Mouse (Mus musculus): ENCODE data around the gene Gm20390. TPM values are rescaled to one million over a fixed set of nuclear protein-coding genes. Genes with fewer than 3 reads are reported as not detected.
"Not testable (repeated sequence)": the region's sequence is repeated elsewhere in the genome, so short reads cannot be mapped to it uniquely, and the experiment has no call there.

Gm20390 gene
- total RNA-seq, 2 experiments from 2014 or later: 88.1 to 124 TPM

DNA sequence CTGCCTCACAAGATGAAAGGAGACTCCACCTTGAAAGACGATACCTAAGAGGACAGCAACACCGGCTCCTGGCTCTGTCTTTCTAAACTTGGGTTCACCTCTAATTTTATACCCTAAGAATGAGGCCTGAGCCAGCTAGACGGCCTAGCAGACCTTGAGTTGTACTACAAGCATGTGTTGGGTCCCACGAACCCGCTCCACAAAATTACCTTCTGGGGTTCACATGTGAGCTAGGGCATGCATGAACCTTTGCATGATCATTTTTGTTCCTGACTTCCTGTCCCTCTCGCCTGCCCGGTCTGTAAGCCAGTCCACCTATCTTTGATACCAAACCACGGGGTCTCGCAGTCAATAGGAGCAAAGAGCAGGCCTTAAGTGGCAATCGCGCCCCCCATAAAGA is 712 bp downstream of the Gm20390 start:
- no peak for DNase-seq (ENCODE audit: extremely low spot score in 1 of 2, low spot score in 1 of 2)

DNA sequence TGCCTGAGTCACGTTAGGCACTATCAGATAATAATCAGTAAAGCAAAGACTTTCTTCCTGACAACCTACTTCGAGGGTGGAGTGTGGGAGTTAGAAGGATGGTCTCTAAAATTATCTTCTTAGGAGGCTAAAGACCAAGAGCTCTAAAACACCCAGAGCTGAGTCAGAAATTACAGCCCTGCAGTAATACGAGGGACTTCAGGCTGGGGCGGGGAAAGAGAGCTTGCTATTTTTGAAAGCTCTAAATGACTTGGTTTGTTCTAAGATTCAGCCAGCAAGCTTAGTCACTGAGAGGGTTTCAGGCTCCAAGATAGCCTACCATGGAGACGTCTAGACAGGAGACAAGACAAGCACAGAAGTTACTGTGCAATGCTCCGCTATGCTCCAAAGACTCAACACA is 2.7 kb downstream of the Gm20390 start:
- no peak for DNase-seq (ENCODE audit: extremely low spot score in 1 of 2, low spot score in 1 of 2)

GRCm38 (mm10) chr11:93963013-93963412 is 5.1 kb downstream of the Gm20390 start:
- DNase-seq (ENCODE audit: extremely low spot score in 1 of 2, low spot score in 1 of 2): no peak

DNA sequence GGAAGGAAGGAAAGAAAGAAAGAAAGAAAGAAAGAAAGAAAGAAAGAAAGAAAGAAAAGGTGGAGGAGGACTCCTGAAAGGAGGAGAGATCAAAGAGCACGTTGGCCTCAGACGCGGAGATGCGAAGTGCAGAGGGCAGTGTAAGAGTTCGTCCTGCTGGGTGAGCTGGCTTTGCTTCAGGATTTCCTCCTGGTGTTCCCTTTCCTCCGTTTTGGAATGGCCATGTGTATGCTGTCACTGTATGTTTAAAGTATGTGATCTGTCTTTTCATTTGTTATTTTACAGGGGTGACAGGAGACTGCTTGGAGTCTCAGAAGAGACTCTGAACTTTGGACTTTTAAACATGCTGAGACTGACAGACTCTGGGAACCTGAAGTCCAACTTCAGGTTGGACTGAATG is 6.6 kb downstream of the Gm20390 start:
- no peak for DNase-seq (ENCODE audit: extremely low spot score in 1 of 2, low spot score in 1 of 2)

DNA sequence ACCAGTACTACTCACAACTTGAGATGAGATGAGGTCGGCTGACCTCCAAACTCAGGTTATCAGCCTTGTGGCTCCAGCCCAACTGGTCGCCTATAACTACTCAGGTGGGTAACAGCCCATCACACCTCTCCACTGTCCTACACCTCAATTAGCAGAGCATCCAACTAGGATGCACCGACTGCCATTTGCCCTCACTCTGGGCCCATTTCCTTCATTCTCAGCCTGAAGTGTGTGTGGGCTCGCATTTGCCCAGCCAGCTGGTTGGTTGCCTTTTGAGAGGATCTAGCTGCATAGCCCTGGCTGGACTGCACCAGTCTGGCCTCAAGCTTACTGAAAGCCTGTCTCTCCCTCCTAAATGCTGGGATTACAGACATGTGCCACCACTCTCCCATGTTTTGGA is 10.3 kb downstream of the Gm20390 start:
- no peak for DNase-seq (ENCODE audit: extremely low spot score in 1 of 2, low spot score in 1 of 2)

- no peak for DNase-seq (ENCODE audit: extremely low spot score in 1 of 2, low spot score in 1 of 2)
These were observed 11.0 kb downstream of the Gm20390 start for GRCm38 (mm10) chr11:93957031-93957555.

GRCm38 (mm10) chr11:93956159-93956558 is 11.9 kb downstream of the Gm20390 start, which contains the start of gene Nme2:
Gene Nme2, minus strand, starts transcription at chr11:93956259.
- DNase-seq (ENCODE audit: extremely low spot score in 1 of 2, low spot score in 1 of 2): no peak

DNA sequence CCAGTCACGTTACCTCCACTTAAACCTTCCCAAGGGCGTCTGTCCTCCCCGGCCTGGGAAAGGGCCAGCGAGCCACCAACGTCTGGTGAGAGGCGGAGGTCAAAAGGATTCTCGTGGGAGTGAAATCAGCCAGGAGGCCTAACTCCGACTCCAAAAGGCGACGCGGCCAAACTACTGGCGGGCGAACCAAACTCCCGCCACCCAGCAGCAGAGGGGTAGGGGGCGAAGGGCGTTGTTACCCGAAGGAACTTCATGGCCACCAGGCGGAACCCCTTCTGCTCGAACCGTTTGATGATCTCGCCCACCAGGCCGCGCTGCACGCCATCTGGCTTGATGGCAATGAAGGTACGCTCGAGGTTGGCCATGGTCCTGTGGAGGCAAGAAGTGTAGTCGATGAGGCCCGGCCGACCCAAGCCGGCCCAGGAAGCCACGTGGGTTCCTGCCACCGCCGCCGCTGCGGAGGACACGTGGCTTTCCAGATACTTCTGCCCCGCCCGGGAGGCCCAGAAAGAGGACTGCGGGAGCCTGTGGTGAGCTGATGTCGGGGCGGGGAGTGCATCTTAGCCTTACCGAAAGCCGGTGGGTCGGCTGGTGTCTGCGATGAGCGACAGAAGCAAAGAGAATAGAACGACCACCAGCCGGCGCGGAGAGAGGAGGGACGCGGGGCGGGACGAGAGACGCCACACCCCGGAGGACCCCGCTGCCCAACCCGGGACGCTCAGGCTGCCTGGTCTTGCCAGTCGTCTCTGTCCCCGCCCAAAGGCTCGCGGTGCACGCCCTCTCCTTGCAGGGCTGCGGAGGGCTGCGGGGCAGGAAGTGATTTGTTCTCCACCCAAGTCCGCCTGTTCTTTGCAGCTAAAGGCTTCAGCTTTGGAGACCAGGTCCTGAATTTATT is 12.6 kb downstream of the Gm20390 start:
- DNase-seq (ENCODE audit: extremely low spot score in 1 of 2, low spot score in 1 of 2): peak; percentile 75 to 79

DNA sequence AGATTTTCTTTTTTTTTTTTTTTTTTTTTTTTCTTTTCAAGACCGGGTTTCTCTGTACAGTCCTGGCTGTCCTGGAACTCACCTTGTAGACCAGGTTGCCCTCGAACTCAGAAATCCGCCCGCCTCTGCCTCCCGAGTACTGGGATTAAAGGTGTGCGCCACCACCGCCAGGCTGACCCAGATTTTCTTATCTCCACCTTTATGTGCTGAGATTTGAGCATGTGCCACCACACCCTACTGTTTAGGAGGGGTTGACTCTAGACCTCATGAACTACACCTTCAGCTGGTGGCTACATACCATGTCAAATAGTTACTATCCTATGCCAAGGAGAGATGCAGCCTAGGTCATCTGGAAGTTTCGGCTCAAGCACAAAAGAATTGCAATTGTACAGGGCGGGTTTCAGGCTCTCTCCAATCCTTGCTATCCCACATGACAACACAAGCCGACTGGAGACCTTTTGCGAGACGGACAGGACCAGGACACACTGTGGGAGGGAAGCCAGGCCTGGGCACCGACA is 13.3 kb downstream of the Gm20390 start:
- no peak for DNase-seq (ENCODE audit: extremely low spot score in 1 of 2, low spot score in 1 of 2)

DNA sequence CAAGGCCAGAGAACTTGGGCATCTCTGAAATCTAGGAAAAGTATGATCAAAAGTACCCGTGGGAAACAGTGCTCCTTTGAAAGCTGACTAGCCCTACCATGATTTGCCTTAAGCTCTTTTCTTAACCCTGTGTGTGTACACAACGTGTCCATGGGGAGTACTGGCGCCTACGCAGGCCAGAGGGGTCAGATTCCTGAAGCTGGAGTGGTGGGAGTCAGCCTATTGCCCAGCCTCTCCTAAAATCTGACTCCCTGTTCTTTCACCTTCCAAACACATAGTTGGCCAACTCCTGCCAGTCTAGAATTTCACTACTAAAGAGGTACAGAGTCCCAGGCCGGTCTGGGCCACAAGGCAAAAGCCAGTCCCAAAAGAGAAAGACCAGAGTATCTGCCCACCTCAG is 15.7 kb downstream of the Gm20390 start:
- no peak for DNase-seq (ENCODE audit: extremely low spot score in 1 of 2, low spot score in 1 of 2)

DNA sequence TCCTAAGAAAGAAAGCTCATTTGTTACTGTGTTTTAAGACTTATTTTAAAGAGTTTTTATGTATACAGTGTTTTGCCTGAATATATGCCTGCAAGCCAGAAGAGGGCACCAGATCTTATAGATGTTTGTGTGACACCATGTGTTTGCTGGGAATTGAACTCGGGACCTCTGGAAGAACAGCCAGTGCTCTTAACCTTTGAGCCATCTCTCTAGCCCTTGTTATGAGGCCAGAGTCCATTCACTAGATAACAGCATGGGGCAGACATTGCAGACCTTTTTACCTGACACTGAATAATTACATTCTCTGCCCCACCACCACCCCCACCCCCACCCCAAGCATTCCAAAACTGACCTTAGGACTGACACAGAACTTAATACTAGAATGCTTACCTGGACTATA is 18.0 kb downstream of the Gm20390 start:
- no peak for DNase-seq (ENCODE audit: extremely low spot score in 1 of 2, low spot score in 1 of 2)

- DNase-seq (ENCODE audit: extremely low spot score in 1 of 2, low spot score in 1 of 2): no peak
These were observed 19.1 kb downstream of the Gm20390 start for GRCm38 (mm10) chr11:93948887-93949567.

DNA sequence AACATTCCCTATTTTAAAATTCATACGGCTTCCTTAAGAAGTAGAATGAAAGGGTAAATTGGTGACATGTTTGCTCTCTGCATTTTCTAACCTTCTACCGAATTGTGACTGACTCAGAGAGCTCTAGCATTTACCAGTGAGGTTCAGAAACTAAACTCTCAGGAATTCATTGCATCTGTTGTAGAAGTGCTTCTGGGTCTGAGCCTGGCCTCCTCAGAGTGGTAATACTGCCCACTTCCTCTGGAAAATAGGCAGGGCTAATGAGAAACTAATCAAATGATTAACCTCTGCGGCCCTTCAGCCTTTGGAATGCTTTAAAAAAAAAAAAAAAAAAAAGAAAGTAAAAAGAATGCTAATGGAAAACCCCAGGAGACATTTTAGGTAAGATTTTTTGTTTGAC is 23.1 kb downstream of the Gm20390 start:
- DNase-seq (ENCODE audit: extremely low spot score in 1 of 2, low spot score in 1 of 2): no peak

DNA sequence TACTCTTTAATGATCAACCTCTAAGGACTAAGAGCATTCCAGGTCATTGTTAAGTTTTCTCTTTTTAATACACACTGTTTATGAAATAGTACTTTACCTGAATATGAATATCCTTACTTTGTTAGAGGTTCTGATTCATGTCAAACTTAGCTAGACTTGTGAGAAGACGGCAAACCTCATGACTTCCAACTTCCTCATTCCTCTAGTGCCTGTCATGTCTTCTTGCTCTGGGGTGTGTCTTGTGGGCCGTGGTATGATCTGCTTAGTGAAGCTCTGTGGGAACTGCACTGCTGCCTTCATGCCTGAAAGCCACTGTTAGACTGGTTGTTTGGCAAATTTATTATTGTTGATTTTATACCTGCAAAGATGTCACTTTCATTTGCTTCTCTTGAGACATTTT is 27.2 kb downstream of the Gm20390 start:
- no peak for DNase-seq (ENCODE audit: extremely low spot score in 1 of 2, low spot score in 1 of 2)

DNA sequence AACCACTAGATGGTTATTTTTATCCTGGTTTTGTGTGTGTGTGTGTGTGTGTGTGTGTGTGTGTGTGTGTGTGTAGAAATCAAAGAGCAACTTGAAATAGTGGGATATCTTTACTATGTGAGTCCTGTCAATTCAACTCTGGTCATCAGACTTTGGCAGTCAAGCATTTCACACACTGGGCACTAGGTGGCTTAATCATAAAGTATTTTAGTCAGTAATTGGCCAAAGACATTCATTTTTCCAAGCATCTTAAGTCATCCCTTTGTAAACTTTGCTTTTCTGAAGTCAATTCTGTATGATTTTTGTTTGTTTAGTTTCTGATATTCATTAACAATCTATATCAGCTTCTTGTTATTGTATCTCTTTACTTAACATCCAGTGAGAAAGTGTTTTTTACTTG is 39.0 kb downstream of the Gm20390 start:
- no peak for DNase-seq (ENCODE audit: extremely low spot score in 1 of 2, low spot score in 1 of 2)

GRCm38 (mm10) chr11:93915019-93915418 is 53.1 kb downstream of the Gm20390 start:
- not testable (repeated sequence) for DNase-seq (ENCODE audit: extremely low spot score in 1 of 2, low spot score in 1 of 2)

- no peak for DNase-seq (ENCODE audit: extremely low spot score in 1 of 2, low spot score in 1 of 2)
These were observed 56.5 kb downstream of the Gm20390 start for GRCm38 (mm10) chr11:93911603-93912002.

GRCm38 (mm10) chr11:93908829-93909228 is 59.3 kb downstream of the Gm20390 start:
- no peak for DNase-seq (ENCODE audit: extremely low spot score in 1 of 2, low spot score in 1 of 2)

DNA sequence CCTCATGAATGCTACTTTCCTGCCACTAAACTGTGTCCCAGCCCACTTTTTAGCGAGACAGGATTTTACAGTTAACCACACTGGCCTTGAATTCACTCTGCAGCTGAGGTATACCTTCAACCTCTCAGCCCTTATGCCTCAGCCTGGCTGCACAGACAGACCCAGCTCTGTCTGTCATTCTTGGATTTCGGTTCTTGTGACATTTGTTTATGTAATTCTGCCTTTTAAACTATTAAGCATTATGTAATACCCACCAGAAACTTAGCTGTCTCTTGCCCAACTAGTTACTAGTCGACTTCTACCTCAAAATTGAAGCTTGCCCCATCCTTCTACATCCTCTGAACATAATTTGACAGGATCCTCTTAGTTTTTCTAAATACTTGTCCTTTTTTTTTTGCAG is 60.3 kb downstream of the Gm20390 start:
- no peak for DNase-seq (ENCODE audit: extremely low spot score in 1 of 2, low spot score in 1 of 2)

- no peak for DNase-seq (ENCODE audit: extremely low spot score in 1 of 2, low spot score in 1 of 2)
These were observed 61.3 kb downstream of the Gm20390 start for GRCm38 (mm10) chr11:93906834-93907233.
